Mouse (Mus musculus) brain, embryonic 14.5 days (tissue): ENCODE data around the gene Hs3st3b1.

Experiments
- CTCF ChIP-seq: fragments of 200-500 bp; IDR thresholded peaks from 2 replicates; pipeline ENCODE4 v1.5.1; 2012; ENCODE audit warnings: inconsistent platforms, mild to moderate bottlenecking, moderate library complexity, borderline replicate concordance; ENCODE audit not compliant: insufficient read depth, insufficient read length; ENCODE audit errors: extremely low read depth
- POLR2A ChIP-seq: fragments of 200-500 bp; IDR thresholded peaks from 2 replicates; pipeline ENCODE4 v1.6.1; 2012; ENCODE audit warnings: mild to moderate bottlenecking, inconsistent platforms, borderline replicate concordance; ENCODE audit not compliant: poor library complexity, insufficient read depth, insufficient read length, severe bottlenecking; ENCODE audit errors: extremely low read depth

DNA sequence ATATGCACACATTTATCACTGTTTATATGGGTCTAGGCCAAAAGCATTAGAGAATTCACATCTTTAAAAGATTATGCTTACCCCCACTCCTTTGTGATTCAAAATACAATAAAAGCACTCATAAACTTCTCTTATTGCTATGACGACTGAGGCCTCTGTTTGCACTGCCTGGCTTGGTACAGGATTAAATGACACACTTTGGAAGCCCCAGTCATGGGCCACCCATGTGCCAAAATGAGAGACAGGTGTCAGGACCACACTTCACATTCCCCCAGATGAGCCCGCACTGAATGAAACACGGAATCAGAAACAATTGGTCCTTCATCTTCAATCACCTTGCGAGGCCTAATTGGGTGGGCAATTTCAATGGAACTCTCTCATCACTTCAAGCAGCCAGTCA, 71.8 kb downstream of the Hs3st3b1 start:
- TF ChIP-seq POLR2A = no peak
- no peak for TF ChIP-seq CTCF
